Mouse (Mus musculus) G1E (cell line): ENCODE measurements at regions not wholly inside any gene's neighbourhood (a gene's known extent, or its start where the extent isn't known, plus 50 kb on each side); places are given as distances from the start of the nearest gene placed in this dataset.

ENCODE experiments used
- CTCF ChIP-seq: IDR thresholded peaks from 2 replicates; pipeline ENCODE4 v1.5.1; 2012; ENCODE audit warnings: low read depth, low read length, inconsistent platforms, mixed read lengths
- TAL1 ChIP-seq: conservative IDR thresholded peaks from 2 replicates; pipeline ENCODE4 v1.6.1; 2012; ENCODE audit warnings: low read depth, low read length, inconsistent platforms, mixed read lengths

DNA sequence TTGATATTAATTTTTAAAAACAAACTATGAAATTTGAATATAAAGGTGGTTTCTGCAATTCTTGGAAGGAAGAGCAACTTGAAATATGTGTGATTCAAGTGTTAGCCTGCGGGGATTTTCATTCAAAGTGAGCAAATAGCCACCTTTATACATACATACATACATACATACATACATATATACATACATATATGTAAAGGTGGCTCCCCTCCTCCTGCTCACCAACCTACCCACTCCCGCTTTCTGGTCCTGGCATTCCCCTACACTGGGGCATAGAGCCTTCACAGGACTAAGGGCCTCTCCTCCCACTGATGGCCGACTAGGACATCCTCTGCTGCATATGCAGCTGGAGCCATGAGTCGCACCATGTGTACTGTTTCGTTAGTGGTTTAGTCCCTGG is 221.3 kb upstream of the Pde3a start:
- TF ChIP-seq CTCF = no peak
- no peak for TF ChIP-seq TAL1
